Mouse (Mus musculus): Measurements from ENCODE around the gene Hmg20b.

DNA sequence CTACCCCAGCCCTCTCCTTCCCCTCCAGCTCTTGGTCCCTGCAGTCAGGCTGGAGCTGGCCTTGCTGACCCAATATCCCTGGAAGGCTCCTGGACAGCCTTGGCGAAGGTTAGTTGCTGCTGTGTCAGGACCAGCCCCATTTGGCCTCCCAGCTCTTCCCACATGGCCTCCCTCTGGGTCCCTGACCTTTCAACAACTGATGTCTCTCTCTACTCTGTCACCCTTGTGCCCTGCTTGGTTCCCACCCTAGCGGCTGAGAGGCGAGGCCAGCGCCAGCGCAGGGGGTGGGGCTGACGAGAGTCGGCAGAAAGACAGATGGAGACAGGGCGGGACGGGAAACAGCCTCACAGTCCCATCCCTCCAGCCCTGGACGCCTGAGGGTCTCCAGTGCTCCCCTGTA is 21.9 kb downstream of the Hmg20b start, which contains the start of gene Tbxa2r:
- TF ChIP-seq POLR2A (IDR thresholded peaks at IDR 0.05; ENCODE audit: borderline replicate concordance, insufficient read depth, low read length), result no peak
- no peak for TF ChIP-seq CTCF (IDR thresholded peaks at IDR 0.05; ENCODE audit: borderline replicate concordance, insufficient read depth, low read depth, low read length)

All from cerebellum, adult 2 months (tissue).